Mouse (Mus musculus): ENCODE results near the gene Trim31. TPM values are rescaled to one million over a fixed set of nuclear protein-coding genes. Genes with fewer than 3 reads are reported as not detected.

The Trim31 gene
- polyA plus RNA-seq, 1 experiment from 2014 or later = not detected

GRCm38 (mm10) chr17:36920239-36920638, 22.3 kb downstream of the Trim31 start:
- ATAC-seq (replicated peaks; ENCODE audit: insufficient number of reproducible peaks, low FRiP score, low TSS enrichment, low read depth) (no peak), DNase-seq (ENCODE audit: low spot score) (no peak)
- no peak overlapping the region for H3K4me2 ChIP-seq (ENCODE audit: low read depth, low read length)
- no peaks in the 10 kb centered on the region for H3K9me3 ChIP-seq (replicated peaks; ENCODE audit: control insufficient read depth, low read length)
- no peak overlapping the region for H3K4me3 ChIP-seq (ENCODE audit: low read depth, low read length)
- 50% methylated on average over 15 of the region's 15 CpGs for WGBS
- H3K36me3 ChIP-seq (replicated peaks; ENCODE audit: control insufficient read depth, insufficient read depth, low read depth, low read length) = no peaks in the 10 kb centered on the region
- H3K4me1 ChIP-seq (ENCODE audit: control insufficient read depth, insufficient read depth, low read length) = no peaks in the 10 kb centered on the region
- H3K27me3 ChIP-seq (ENCODE audit: control insufficient read depth, insufficient read depth, low read length) = no peaks in the 10 kb centered on the region
- no peak overlapping the region for H3K9ac ChIP-seq (replicated peaks; ENCODE audit: low read length)
- no peak overlapping the region for H3K27ac ChIP-seq (replicated peaks; ENCODE audit: low read depth, low read length)

- Histone ChIP-seq H3K4me3 (ENCODE audit: low read depth, low read length) (no peak overlapping the region), H3K36me3 (replicated peaks; ENCODE audit: control insufficient read depth, insufficient read depth, low read depth, low read length) (no peaks in the 10 kb centered on the region), H3K4me1 (ENCODE audit: control insufficient read depth, insufficient read depth, low read length) (no peaks in the 10 kb centered on the region), H3K9ac (replicated peaks; ENCODE audit: low read length) (no peak overlapping the region), H3K27ac (replicated peaks; ENCODE audit: low read depth, low read length) (no peak overlapping the region), H3K9me3 (replicated peaks; ENCODE audit: control insufficient read depth, low read length) (no peaks in the 10 kb centered on the region), H3K27me3 (ENCODE audit: control insufficient read depth, insufficient read depth, low read length) (no peaks in the 10 kb centered on the region), H3K4me2 (ENCODE audit: low read depth, low read length) (no peak overlapping the region)
- ATAC-seq (replicated peaks; ENCODE audit: insufficient number of reproducible peaks, low FRiP score, low TSS enrichment, low read depth) (no peak), DNase-seq (ENCODE audit: low spot score) (no peak)
- WGBS = 77% methylated on average over 4 of the region's 4 CpGs
Measured at GRCm38 (mm10) chr17:36922715-36923114, 24.8 kb downstream of the Trim31 start.

DNA sequence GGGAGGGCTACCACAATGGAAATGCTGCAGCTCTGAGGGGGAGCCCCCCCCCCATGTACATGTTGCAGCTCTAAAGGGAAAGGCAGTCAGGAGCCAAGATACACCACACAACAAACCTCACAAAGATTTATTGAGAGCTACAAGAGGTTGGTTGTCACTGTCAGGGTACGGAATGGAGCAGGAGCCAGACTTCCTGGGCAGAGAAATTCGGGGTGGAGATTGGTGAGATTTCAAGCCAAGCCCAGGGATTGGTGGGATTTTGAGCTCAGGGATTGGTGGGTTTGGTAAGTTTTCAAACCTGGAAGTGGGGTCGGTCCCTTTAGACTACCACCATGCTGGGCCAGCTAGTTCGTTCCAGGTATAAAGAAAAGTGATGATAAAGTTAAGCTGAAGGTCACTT, 25.6 kb downstream of the Trim31 start:
- no peak overlapping the region for H3K9ac ChIP-seq (replicated peaks; ENCODE audit: low read length)
- WGBS = 67% methylated on average over 4 of the region's 4 CpGs
- DNase-seq (ENCODE audit: low spot score) (no peak), ATAC-seq (replicated peaks; ENCODE audit: insufficient number of reproducible peaks, low FRiP score, low TSS enrichment, low read depth) (no peak)
- no peaks in the 10 kb centered on the region for H3K9me3 ChIP-seq (replicated peaks; ENCODE audit: control insufficient read depth, low read length)
- no peaks in the 10 kb centered on the region for H3K36me3 ChIP-seq (replicated peaks; ENCODE audit: control insufficient read depth, insufficient read depth, low read depth, low read length)
- H3K4me3 ChIP-seq (ENCODE audit: low read depth, low read length) = no peak overlapping the region
- H3K27me3 ChIP-seq (ENCODE audit: control insufficient read depth, insufficient read depth, low read length) = no peaks in the 10 kb centered on the region
- H3K27ac ChIP-seq (replicated peaks; ENCODE audit: low read depth, low read length) = no peak overlapping the region
- no peak overlapping the region for H3K4me2 ChIP-seq (ENCODE audit: low read depth, low read length)
- no peaks in the 10 kb centered on the region for H3K4me1 ChIP-seq (ENCODE audit: control insufficient read depth, insufficient read depth, low read length)

- no peaks in the 10 kb centered on the region for H3K4me1 ChIP-seq (ENCODE audit: control insufficient read depth, insufficient read depth, low read length)
- H3K4me3 ChIP-seq (ENCODE audit: low read depth, low read length) = no peak overlapping the region
- no peaks in the 10 kb centered on the region for H3K36me3 ChIP-seq (replicated peaks; ENCODE audit: control insufficient read depth, insufficient read depth, low read depth, low read length)
- no peak for ATAC-seq (replicated peaks; ENCODE audit: insufficient number of reproducible peaks, low FRiP score, low TSS enrichment, low read depth)
- no peak overlapping the region for H3K4me2 ChIP-seq (ENCODE audit: low read depth, low read length)
- H3K9ac ChIP-seq (replicated peaks; ENCODE audit: low read length) = no peak overlapping the region
- DNase-seq (ENCODE audit: low spot score) = no peak
- no peaks in the 10 kb centered on the region for H3K9me3 ChIP-seq (replicated peaks; ENCODE audit: control insufficient read depth, low read length)
- 52% methylated on average over 10 of the region's 10 CpGs for WGBS
- no peaks in the 10 kb centered on the region for H3K27me3 ChIP-seq (ENCODE audit: control insufficient read depth, insufficient read depth, low read length)
- no peak overlapping the region for H3K27ac ChIP-seq (replicated peaks; ENCODE audit: low read depth, low read length)
Measured at GRCm38 (mm10) chr17:36927496-36928120, 29.7 kb downstream of the Trim31 start.

DNA sequence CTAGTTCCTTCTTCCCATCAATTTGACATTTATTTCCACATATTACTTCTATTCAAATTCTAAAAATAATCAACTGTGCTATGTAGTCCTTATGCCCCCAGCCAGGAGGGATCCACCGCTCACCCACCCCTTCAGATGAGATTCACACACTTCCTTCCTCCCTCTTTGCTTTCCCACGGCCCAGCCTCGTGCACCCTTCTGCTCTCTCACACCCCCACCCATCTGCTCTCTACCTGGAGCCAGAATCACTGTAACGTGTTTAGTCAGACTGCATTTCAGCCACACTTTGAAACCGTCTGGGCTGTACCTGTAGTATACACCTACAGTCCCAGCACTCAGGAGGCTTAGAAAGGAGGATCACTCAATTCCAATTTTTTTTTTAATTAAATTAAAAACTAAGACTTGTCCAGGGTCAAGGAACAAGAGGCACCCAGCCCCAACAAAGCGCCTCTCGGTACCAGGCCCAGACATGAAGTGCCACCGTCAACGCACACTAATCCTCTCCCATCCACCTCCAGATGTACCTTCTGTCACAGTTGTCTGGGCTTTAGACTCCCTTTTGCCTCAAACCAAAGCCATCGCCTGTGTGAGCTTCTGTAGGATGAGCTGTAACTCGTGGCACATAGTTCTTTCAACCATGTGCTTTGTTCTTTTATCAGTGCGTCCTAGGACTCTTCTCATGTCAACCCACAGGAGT, 31.5 kb downstream of the Trim31 start:
- H3K9me3 ChIP-seq (replicated peaks; ENCODE audit: control insufficient read depth, low read length) = no peaks in the 10 kb centered on the region
- H3K9ac ChIP-seq (replicated peaks; ENCODE audit: low read length) = no peak overlapping the region
- no peaks in the 10 kb centered on the region for H3K4me1 ChIP-seq (ENCODE audit: control insufficient read depth, insufficient read depth, low read length)
- no peak for DNase-seq (ENCODE audit: low spot score)
- no peaks in the 10 kb centered on the region for H3K36me3 ChIP-seq (replicated peaks; ENCODE audit: control insufficient read depth, insufficient read depth, low read depth, low read length)
- no peak overlapping the region for H3K27ac ChIP-seq (replicated peaks; ENCODE audit: low read depth, low read length)
- WGBS = 82% methylated on average over 12 of the region's 12 CpGs
- H3K4me3 ChIP-seq (ENCODE audit: low read depth, low read length) = no peak overlapping the region
- ATAC-seq (replicated peaks; ENCODE audit: insufficient number of reproducible peaks, low FRiP score, low TSS enrichment, low read depth) = no peak
- no peak overlapping the region for H3K4me2 ChIP-seq (ENCODE audit: low read depth, low read length)
- no peaks in the 10 kb centered on the region for H3K27me3 ChIP-seq (ENCODE audit: control insufficient read depth, insufficient read depth, low read length)

DNA sequence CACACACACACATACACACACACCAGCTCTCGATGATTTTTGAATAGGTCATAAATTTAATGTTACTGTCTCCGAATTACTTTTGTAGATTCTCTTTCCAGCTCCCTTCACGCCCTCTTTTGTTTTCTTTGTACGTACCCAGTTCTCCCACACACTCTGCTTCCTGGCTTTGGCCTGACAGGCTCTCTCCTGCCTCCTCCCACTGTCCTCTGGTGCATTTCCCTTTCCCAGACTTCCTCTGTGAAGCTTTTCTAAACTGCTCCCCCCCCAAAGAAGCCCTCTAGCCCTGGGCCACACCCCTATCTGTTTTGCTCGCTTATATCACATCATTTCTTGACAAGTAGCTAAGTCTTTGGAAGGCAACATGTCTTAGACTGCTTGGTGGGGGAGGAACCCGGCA, 32.3 kb downstream of the Trim31 start:
- no peak for DNase-seq (ENCODE audit: low spot score)
- Histone ChIP-seq H3K27me3 (ENCODE audit: control insufficient read depth, insufficient read depth, low read length) (no peaks in the 10 kb centered on the region), H3K4me3 (ENCODE audit: low read depth, low read length) (no peak overlapping the region), H3K4me2 (ENCODE audit: low read depth, low read length) (no peak overlapping the region), H3K9ac (replicated peaks; ENCODE audit: low read length) (no peak overlapping the region), H3K27ac (replicated peaks; ENCODE audit: low read depth, low read length) (no peak overlapping the region), H3K9me3 (replicated peaks; ENCODE audit: control insufficient read depth, low read length) (no peaks in the 10 kb centered on the region), H3K4me1 (ENCODE audit: control insufficient read depth, insufficient read depth, low read length) (no peaks in the 10 kb centered on the region), H3K36me3 (replicated peaks; ENCODE audit: control insufficient read depth, insufficient read depth, low read depth, low read length) (no peaks in the 10 kb centered on the region)
- ATAC-seq (replicated peaks; ENCODE audit: insufficient number of reproducible peaks, low FRiP score, low TSS enrichment, low read depth) = no peak
- WGBS = 86% methylated on average over 6 of the region's 6 CpGs

DNA sequence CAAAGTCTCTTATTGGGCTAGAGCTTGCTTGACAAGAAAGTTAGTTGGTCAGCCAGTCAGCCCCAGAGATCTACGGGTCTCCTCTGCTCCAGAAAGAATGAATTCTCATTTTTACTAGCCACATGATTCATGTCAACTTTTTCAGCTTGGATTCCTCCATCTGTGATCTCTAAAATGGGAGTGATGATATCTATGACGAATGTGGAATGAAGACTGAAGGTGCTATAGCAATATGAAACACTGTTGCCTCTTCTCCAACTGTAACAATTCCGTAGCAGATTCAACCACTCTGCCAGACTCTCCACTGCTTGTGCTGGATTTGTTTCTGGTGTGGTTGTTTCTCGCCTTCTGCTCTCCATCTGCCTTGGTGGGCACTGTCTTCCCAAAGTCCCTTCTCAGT, 33.2 kb downstream of the Trim31 start:
- H3K9me3 ChIP-seq (replicated peaks; ENCODE audit: control insufficient read depth, low read length) = no peaks in the 10 kb centered on the region
- no peak overlapping the region for H3K27ac ChIP-seq (replicated peaks; ENCODE audit: low read depth, low read length)
- H3K27me3 ChIP-seq (ENCODE audit: control insufficient read depth, insufficient read depth, low read length) = no peaks in the 10 kb centered on the region
- no peaks in the 10 kb centered on the region for H3K4me1 ChIP-seq (ENCODE audit: control insufficient read depth, insufficient read depth, low read length)
- H3K4me3 ChIP-seq (ENCODE audit: low read depth, low read length) = no peak overlapping the region
- DNase-seq (ENCODE audit: low spot score) (no peak), ATAC-seq (replicated peaks; ENCODE audit: insufficient number of reproducible peaks, low FRiP score, low TSS enrichment, low read depth) (no peak)
- no peak overlapping the region for H3K4me2 ChIP-seq (ENCODE audit: low read depth, low read length)
- H3K9ac ChIP-seq (replicated peaks; ENCODE audit: low read length) = no peak overlapping the region
- no peaks in the 10 kb centered on the region for H3K36me3 ChIP-seq (replicated peaks; ENCODE audit: control insufficient read depth, insufficient read depth, low read depth, low read length)
- WGBS = 83% methylated on average over 4 of the region's 4 CpGs

GRCm38 (mm10) chr17:36931806-36932205, 33.9 kb downstream of the Trim31 start:
- Histone ChIP-seq H3K9me3 (replicated peaks; ENCODE audit: control insufficient read depth, low read length) (no peaks in the 10 kb centered on the region), H3K27me3 (ENCODE audit: control insufficient read depth, insufficient read depth, low read length) (no peaks in the 10 kb centered on the region), H3K27ac (replicated peaks; ENCODE audit: low read depth, low read length) (no peak overlapping the region), H3K4me2 (ENCODE audit: low read depth, low read length) (no peak overlapping the region), H3K9ac (replicated peaks; ENCODE audit: low read length) (no peak overlapping the region), H3K36me3 (replicated peaks; ENCODE audit: control insufficient read depth, insufficient read depth, low read depth, low read length) (no peaks in the 10 kb centered on the region), H3K4me1 (ENCODE audit: control insufficient read depth, insufficient read depth, low read length) (no peaks in the 10 kb centered on the region), H3K4me3 (ENCODE audit: low read depth, low read length) (no peak overlapping the region)
- DNase-seq (ENCODE audit: low spot score) = no peak
- no peak for ATAC-seq (replicated peaks; ENCODE audit: insufficient number of reproducible peaks, low FRiP score, low TSS enrichment, low read depth)
- 47% methylated on average over 2 of the region's 2 CpGs for WGBS
